Mouse (Mus musculus) midbrain, embryonic 11.5 days (tissue): ENCODE measurements at regions not wholly inside any gene's neighbourhood (a gene's known extent, or its start where the extent isn't known, plus 50 kb on each side); places are given as distances from the start of the nearest gene placed in this dataset.
A peak's percentile ranks its signal among the peaks of the same experiment; 100 is the strongest.

Experiments used
- ATAC-seq: fragments of 200-750 bp; cut with Nextera tagmentation; 2 replicates; pipeline ENCODE4 v1.8.0; 2017; ENCODE audit warnings: moderate TSS enrichment, moderate library complexity; ENCODE audit not compliant: low FRiP score
- DNase-seq: peaks from one replicate; pipeline ENCODE4 v3.0.0; 2015; ENCODE audit warnings: low spot score; ENCODE audit errors: missing footprints
- H3K27ac ChIP-seq: fragments of 300-500 bp; sonication (generic); 2 replicates; pipeline ENCODE4 v1.5.1; 2014; ENCODE audit warnings: low read depth, low read length
- H3K27me3 ChIP-seq: fragments of 300-500 bp; sonication (generic); 2 replicates; pipeline ENCODE4 v1.6.1; 2014; ENCODE audit warnings: mild to moderate bottlenecking, low read length, moderate library complexity, mixed read lengths; ENCODE audit not compliant: control insufficient read depth, insufficient read depth
- H3K36me3 ChIP-seq: fragments of 300-500 bp; sonication (generic); 2 replicates; pipeline ENCODE4 v1.6.1; 2014; ENCODE audit warnings: mild to moderate bottlenecking, low read length, moderate library complexity, mixed read lengths; ENCODE audit not compliant: control insufficient read depth, insufficient read depth
- H3K4me1 ChIP-seq: fragments of 300-500 bp; sonication (generic); 2 replicates; pipeline ENCODE4 v1.6.1; 2014; ENCODE audit warnings: low read length; ENCODE audit not compliant: control insufficient read depth, insufficient read depth
- H3K4me2 ChIP-seq: fragments of 300-500 bp; sonication (generic); 2 replicates; pipeline ENCODE4 v1.6.1; 2014; ENCODE audit warnings: mild to moderate bottlenecking, moderate library complexity
- H3K4me3 ChIP-seq: fragments of 300-500 bp; sonication (generic); 2 replicates; pipeline ENCODE4 v1.5.1; 2014; ENCODE audit warnings: low read depth, low read length
- H3K9ac ChIP-seq: fragments of 300-500 bp; sonication (generic); 2 replicates; pipeline ENCODE4 v1.6.1; 2014; ENCODE audit warnings: low read length
- H3K9me3 ChIP-seq: fragments of 300-500 bp; sonication (generic); 2 replicates; pipeline ENCODE4 v1.6.1; 2016; ENCODE audit warnings: low read length; ENCODE audit not compliant: control insufficient read depth
- WGBS: fragments of 180-500 bp; shearing (Covaris S2); extraction: QIAGEN DNeasy Blood & Tissue Kit; methylation state at CpG from one replicate; pipeline ENCODE4 v1.1.7; 2014; 5-methylcytosine and 5-hydroxymethylcytosine counted together

GRCm38 (mm10) chr6:52439204-52439603, 125.9 kb downstream of the Evx1 start:
- 88% methylated on average over 7 of the region's 7 CpGs for WGBS
- no peak for DNase-seq
- H3K27me3 ChIP-seq, result no peaks in the 10 kb centered on the region

GRCm38 (mm10) chr6:52440160-52440559, 126.9 kb downstream of the Evx1 start:
- Histone ChIP-seq H3K9ac (no peak overlapping the region), H3K4me1 (peaks cover 4% of the 10 kb centered on the region), H3K4me2 (no peak overlapping the region), H3K36me3 (no peaks in the 10 kb centered on the region), H3K27me3 (no peaks in the 10 kb centered on the region), H3K27ac (no peak overlapping the region), H3K4me3 (no peak overlapping the region), H3K9me3 (no peaks in the 10 kb centered on the region)
- WGBS, result 79% methylated on average over 3 of the region's 3 CpGs
- DNase-seq (no peak), ATAC-seq (no peak)

More at GRCm38 (mm10) chr6:52439204-52439603, 125.9 kb downstream of the Evx1 start:
- H3K9ac ChIP-seq, result no peak overlapping the region
- peaks cover 4% of the 10 kb centered on the region for H3K4me1 ChIP-seq
- no peak overlapping the region for H3K4me2 ChIP-seq
- H3K9me3 ChIP-seq, result no peaks in the 10 kb centered on the region
- no peak overlapping the region for H3K27ac ChIP-seq
- no peak overlapping the region for H3K4me3 ChIP-seq
- H3K36me3 ChIP-seq, result no peaks in the 10 kb centered on the region
- no peak for ATAC-seq

- no peak overlapping the region for H3K4me3 ChIP-seq
- H3K4me2 ChIP-seq, result no peak overlapping the region
- no peaks in the 10 kb centered on the region for H3K36me3 ChIP-seq
- H3K9me3 ChIP-seq, result no peaks in the 10 kb centered on the region
- H3K9ac ChIP-seq, result no peak overlapping the region
- no peak overlapping the region for H3K27ac ChIP-seq
- peaks cover 4% of the 10 kb centered on the region for H3K4me1 ChIP-seq
- WGBS, result 45% methylated on average over 24 of the region's 24 CpGs
- no peak for ATAC-seq
- H3K27me3 ChIP-seq, result no peaks in the 10 kb centered on the region
- DNase-seq, result peak; percentile 88
Measured at GRCm38 (mm10) chr6:52443112-52443984, 130.1 kb downstream of the Evx1 start.

- no peak overlapping the region for H3K4me3 ChIP-seq
- ATAC-seq (no peak), DNase-seq (no peak)
- no peak overlapping the region for H3K27ac ChIP-seq
- H3K9ac ChIP-seq, result no peak overlapping the region
- WGBS, result 90% methylated on average over 11 of the region's 11 CpGs
- no peaks in the 10 kb centered on the region for H3K27me3 ChIP-seq
- no peaks in the 10 kb centered on the region for H3K36me3 ChIP-seq
- no peaks in the 10 kb centered on the region for H3K9me3 ChIP-seq
- H3K4me1 ChIP-seq, result no peaks in the 10 kb centered on the region
- H3K4me2 ChIP-seq, result no peak overlapping the region
Measured at GRCm38 (mm10) chr6:52458828-52459227, 145.5 kb downstream of the Evx1 start.

- no peak overlapping the region for H3K27ac ChIP-seq
- H3K9ac ChIP-seq, result no peak overlapping the region
- H3K27me3 ChIP-seq, result no peaks in the 10 kb centered on the region
- H3K4me1 ChIP-seq, result no peaks in the 10 kb centered on the region
- H3K9me3 ChIP-seq, result no peaks in the 10 kb centered on the region
- DNase-seq, result no peak
- no peak overlapping the region for H3K4me2 ChIP-seq
- no peak overlapping the region for H3K4me3 ChIP-seq
- H3K36me3 ChIP-seq, result no peaks in the 10 kb centered on the region
- WGBS, result 84% methylated on average over 2 of the region's 2 CpGs
- ATAC-seq, result no peak
Measured at GRCm38 (mm10) chr6:52461186-52461585, 147.9 kb downstream of the Evx1 start.

GRCm38 (mm10) chr6:52463369-52463768, 150.1 kb downstream of the Evx1 start:
- Histone ChIP-seq H3K4me2 (no peak overlapping the region), H3K27ac (no peak overlapping the region), H3K4me3 (no peak overlapping the region), H3K27me3 (no peaks in the 10 kb centered on the region), H3K9ac (no peak overlapping the region), H3K36me3 (no peaks in the 10 kb centered on the region), H3K4me1 (no peaks in the 10 kb centered on the region), H3K9me3 (no peaks in the 10 kb centered on the region)
- ATAC-seq, result no peak
- no peak for DNase-seq
- 94% methylated on average over 12 of the region's 12 CpGs for WGBS

- Histone ChIP-seq H3K27ac (no peak overlapping the region), H3K9me3 (no peaks in the 10 kb centered on the region), H3K9ac (no peak overlapping the region), H3K27me3 (no peaks in the 10 kb centered on the region), H3K4me1 (no peaks in the 10 kb centered on the region), H3K4me2 (no peak overlapping the region), H3K36me3 (no peaks in the 10 kb centered on the region), H3K4me3 (no peak overlapping the region)
- 85% methylated on average over 3 of the region's 3 CpGs for WGBS
- DNase-seq, result no peak
- ATAC-seq, result no peak
Measured at GRCm38 (mm10) chr6:52464571-52464970, 151.3 kb downstream of the Evx1 start.

- H3K4me2 ChIP-seq, result no peak overlapping the region
- H3K36me3 ChIP-seq, result no peaks in the 10 kb centered on the region
- no peaks in the 10 kb centered on the region for H3K27me3 ChIP-seq
- DNase-seq, result no peak
- H3K9ac ChIP-seq, result no peak overlapping the region
- no peak for ATAC-seq
- H3K4me3 ChIP-seq, result no peak overlapping the region
- no peak overlapping the region for H3K27ac ChIP-seq
- no peaks in the 10 kb centered on the region for H3K4me1 ChIP-seq
- WGBS, result 85% methylated on average over 9 of the region's 9 CpGs
- no peaks in the 10 kb centered on the region for H3K9me3 ChIP-seq
Measured at GRCm38 (mm10) chr6:52465834-52466525, 152.7 kb downstream of the Evx1 start.

GRCm38 (mm10) chr6:52470831-52471230, 157.5 kb downstream of the Evx1 start:
- no peaks in the 10 kb centered on the region for H3K27me3 ChIP-seq
- H3K4me3 ChIP-seq, result no peak overlapping the region
- H3K27ac ChIP-seq, result no peak overlapping the region
- H3K4me2 ChIP-seq, result no peak overlapping the region
- no peaks in the 10 kb centered on the region for H3K9me3 ChIP-seq
- no peak overlapping the region for H3K9ac ChIP-seq
- WGBS, result 83% methylated on average over 13 of the region's 13 CpGs
- ATAC-seq, result no peak
- DNase-seq, result no peak
- no peaks in the 10 kb centered on the region for H3K4me1 ChIP-seq
- no peaks in the 10 kb centered on the region for H3K36me3 ChIP-seq
